Mouse (Mus musculus) cerebellum, adult 9-10 months (tissue): ENCODE data around the gene Arfrp1.

ENCODE experiments used
- DNase-seq: peaks from one replicate; pipeline ENCODE4 v3.0.0; 2022

The Arfrp1 gene

DNA sequence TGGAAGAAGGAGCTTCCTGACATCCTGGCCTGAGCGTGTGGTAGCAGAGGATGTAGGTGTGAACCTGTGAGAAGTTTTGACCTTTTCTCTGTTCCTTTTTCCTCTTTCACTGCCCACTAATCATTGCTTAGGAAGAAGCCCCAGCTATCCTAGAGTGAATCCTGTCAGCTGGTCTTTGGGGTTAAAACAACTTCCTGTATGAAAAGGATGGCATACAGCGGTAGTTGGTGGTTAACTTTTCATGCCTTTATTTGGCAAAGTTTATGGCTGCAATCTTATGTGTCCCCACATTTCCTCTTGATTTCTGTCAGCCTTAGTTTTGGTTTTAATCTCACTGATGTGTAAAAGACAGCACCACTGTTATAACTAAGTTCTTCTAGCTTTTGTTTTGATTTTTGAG lies 12.0 kb upstream of the Arfrp1 start:
- DNase-seq, result no peak

DNA sequence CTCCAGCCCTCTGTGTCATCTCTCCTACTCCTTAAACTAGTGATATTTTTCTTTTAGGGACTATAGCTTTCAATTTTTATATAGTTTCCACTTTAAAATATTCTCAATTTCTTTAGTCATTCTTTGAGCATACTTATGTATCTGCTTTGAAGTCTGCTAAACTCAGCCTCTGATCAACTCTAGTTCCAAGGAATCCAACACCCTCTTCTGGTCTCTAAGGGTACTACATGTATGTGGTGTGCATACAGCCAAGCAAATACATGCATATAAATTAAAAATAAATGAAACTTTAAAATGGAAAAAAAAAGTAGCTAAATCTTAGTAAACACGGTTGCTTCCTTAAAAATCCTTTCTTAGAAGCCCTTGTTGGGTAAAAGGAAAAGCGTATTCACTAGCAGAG lies 10.6 kb upstream of the Arfrp1 start:
- DNase-seq, result peak; percentile 49

DNA sequence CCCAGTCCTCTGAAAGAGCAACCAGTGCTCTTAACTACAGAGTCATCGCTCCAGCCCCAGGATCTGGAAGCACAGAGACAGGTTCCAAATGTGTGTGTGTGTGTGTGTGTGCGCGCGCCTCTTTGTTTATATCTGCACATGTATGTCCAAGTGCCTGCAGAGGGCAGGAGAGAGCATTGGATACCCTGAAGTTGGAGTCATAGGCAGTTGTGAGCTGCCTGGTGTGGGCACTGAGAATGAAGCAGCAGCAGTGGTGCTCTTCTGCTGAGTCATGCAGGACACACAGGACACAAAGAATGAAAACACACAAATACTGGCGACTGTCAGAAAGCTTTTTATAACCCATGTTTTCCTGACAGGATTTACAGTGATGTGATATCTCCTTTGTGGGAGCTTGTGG lies 4.8 kb upstream of the Arfrp1 start:
- no peak for DNase-seq

DNA sequence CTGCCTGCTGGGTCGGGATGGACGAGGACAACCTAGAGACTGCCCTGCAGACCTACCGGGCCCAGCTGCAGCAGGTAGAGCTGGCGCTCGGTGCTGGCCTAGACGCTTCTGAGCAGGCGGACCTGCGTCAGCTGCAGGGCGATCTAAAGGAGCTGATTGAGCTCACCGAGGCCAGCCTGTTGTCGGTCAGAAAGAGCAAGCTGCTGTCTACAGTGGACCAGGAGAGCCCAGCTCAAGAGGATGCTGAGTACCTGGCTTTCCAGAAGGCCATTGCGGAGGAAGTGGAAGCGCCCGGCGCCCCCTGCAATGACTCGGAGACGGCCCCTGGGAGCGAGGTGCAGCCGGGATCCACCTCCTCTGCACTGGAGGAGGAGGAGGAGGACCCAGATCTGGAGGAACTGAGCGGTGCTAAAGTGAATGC lies 461 bp upstream of the Arfrp1 start:
- DNase-seq, result no peak

DNA sequence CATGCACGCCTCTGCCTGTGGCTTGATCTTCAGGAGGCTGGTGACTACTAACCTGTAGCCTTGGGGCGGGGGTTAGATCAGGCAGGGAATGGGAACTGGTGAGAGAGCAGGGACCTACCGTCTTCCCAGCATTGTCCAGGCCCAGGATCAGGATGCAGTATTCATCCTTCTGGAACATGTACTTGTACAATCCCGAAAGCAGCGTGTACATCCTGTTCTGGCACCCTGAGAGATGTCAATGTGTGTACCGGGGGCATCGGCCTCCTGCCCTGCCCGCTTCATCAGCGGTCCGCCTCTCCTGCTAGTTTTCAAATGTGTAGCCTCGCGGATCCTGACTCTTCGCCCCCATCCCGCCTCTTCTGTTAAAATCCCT lies 731 bp downstream of the Arfrp1 start:
- peak; percentile 38 for DNase-seq

DNA sequence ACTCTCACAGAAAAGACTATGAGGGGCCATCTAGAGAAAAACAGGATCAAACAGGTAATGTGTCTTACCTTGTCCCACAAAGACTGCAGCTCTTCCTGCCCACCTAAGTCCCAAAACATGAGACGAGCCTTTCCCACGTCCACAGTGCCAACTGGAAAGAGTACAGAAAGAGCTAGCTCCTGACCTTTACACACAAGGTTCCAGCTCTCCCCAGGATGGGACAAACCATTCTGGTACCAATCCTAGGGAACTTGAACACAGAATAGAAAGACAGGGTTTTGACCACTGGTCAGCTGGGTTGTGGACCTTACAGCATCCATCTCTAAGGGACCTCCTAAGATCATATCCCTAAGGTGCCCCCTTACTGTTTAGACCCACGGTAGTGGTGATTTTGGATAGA lies 1.3 kb downstream of the Arfrp1 start:
- DNase-seq, result no peak

DNA sequence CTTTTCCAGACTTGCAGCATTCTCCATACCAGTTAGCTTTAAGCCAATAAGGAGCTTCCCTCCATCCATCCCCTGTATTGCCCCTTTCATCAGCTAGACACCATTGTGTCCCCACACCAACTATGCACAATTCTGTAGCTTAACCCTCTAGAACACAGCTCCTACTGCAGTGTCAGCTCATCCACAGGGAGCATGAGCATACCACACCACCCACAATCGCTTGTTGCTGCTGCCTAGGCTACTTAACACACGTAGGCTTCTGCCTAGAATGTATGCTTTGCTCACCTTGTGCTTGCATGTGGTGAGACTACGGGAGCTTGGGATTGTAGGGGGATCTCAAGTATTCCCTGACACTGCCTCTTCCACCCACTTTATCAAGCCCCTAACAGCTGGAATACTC lies 8.4 kb downstream of the Arfrp1 start:
- no peak for DNase-seq

DNA sequence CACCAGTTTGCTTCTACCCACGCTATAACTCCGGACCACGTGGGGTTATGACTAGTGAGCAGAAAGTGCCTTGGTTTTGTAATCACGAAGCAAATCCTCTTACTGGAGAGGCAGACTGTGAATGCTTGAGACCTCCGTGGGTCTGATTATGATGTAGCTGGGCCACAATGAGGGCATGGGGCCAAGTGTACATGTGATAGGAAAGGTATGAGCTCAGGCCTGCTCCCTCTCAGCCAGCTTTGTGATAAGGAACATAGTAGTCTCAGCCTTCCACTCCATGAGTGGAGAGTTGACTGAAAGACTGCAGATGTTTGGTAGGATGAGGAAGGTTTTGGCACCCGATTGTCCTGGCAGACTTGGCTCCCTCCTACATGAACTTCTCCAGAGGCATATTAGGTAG lies 22.4 kb downstream of the Arfrp1 start:
- DNase-seq, result no peak

DNA sequence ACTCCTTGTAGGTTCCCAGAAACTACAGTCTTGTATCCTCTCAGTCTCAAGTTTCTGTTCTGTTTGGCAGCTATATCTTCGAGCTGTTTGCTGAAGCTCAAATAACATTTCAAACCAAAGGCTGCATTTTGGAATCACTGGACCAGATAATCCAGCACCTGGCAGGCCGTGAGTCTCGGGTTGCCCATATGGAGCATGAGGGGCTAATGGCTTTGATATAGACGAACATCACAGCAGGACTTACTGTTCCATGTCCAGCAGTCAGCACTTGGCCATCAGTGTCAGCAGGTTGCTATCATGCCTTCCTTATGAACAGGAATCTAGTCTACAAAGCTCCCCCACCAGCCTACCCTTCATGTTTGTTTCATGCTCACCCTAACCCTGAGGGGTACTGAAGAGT lies 24.8 kb downstream of the Arfrp1 start:
- peak; percentile 75 for DNase-seq

DNA sequence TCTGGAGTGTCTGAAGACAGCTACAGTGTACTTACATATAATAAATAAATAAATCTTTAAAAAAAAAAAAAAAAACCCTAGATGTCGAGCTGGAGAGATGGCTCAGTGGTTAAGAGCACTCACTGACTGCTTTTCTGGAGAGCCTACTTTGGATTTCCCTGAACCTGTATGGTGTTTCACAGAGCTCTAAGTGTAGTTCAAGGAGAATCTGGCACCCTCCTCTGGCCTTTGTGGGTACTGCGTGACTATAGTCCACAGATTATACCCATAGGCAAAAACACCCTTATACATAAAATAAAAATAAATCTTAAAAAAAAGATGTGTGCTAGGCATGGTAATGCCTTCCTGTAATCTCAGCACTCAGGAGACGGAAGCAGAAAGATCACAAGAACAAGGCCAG lies 31.2 kb downstream of the Arfrp1 start:
- peak; percentile 83 for DNase-seq

DNA sequence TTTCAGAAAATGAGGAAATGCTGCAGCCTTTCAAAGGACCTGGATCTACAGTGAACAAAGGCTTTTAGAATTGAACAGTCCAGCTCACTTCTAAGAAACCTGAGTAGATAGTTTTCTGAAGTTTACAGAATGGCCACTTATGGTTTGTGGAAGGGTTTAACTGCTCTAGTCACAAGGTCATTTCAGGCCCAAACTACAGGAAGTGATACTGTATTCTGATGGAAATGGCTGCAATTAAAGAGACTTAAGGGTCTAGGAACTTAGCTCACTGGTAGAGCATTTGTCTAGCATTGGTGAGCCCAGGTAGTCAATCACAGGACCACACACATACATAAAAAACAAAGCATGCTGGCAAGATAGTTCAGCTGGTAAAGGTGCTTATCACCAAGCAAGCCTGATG lies 32.7 kb downstream of the Arfrp1 start:
- DNase-seq, result no peak

DNA sequence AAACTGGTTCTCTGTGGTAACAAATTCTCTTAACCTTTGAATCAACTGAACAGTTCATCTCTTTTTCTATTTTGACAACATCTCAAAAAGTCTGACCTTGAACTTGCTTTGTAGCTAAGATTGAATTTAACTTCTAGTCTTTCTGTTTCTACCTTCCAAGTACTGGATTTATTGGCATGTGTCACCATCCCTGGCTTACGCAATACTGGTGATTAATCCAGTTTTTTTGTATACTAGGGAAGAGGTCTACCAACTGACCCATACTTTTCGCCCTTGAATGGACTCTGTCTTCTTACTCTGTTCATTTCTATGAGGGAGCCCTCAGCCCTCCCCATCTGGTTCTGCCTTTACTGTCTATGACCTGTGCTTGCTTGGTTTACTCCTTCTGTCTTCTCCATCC lies 39.1 kb downstream of the Arfrp1 start:
- DNase-seq, result no peak

DNA sequence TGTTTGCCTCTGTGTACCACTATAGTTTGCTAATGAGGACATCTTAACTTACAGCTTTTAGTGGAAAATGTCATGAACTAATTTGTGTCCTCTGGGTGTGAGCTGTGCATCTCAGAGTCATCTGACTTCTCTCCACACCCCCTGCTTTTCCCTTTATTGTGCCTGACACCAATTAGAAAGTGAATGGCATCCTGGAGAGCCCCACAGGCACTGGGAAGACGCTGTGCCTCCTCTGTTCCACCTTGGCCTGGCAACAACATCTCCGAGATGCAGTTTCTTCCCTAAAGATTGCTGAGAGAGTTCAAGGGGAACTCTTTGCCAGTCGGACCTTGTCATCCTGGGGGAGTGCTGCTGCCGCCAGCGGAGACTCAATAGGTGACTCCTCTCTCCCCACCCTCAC lies 43.1 kb downstream of the Arfrp1 start:
- DNase-seq, result no peak

DNA sequence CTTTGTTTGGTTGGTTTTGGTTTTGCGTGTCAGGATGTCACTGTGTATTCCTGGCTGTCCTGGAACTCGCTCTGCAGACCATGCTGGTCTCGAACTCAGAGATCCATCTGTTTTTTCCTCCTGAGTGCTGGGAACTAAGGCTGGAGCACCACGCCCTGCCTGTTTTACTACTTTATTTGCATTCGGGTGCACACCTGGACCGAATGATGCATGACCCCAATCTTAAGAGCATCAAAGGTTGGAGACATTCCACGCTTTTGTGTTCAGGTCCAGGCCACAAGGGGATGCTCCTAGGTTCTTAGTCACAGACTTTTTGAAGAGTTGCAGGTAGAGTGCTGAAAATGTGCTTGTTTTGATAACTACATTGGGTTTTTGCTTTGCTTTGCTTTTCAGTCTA lies 45.1 kb downstream of the Arfrp1 start:
- no peak for DNase-seq

DNA sequence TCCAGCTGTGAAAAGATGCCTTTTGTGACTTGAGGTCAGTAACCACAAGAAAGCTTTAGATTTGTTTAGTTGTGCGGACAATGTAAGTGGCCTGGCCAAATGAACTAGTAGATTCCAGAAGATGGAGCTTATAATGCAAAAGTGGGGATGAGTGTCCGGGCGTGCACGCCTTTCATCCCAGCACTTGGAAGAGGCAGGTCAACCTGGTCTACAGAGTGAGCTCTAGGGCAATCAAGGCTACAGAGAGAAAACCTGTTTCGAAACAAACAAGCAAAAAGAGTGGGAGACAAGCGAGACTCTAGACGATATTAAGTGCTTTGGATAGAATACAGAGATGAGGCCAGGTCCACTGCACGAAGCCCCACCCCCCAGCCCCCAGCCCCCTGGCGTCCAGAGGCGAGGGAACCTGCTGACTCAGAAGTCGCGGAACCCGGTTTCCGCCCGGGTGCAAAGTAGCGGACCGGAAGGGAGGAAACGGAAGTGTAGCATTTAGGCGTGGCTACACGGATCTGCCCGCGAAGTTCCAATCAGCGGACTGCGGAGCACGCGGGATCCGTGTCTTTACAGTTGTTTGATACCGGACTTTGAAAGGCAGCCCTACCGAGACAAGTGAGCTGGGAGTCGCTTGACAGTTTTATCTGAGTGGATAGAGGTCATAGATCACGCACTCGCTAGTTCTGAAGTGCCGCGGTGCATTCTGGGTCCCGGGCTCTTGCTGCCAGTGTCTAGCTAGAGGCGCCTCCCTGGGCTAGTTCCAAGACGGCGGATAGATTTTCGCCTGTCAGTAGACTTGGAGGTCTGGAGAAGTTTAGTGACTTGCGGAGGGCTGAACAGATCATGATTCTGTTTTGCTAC lies 45.7 kb downstream of the Arfrp1 start, which contains the start of gene Rtel1:
Rtel1 (plus strand) TSS at position 492 of the 855 bp plus-strand sequence.
- DNase-seq, result peak; percentile 78

DNA sequence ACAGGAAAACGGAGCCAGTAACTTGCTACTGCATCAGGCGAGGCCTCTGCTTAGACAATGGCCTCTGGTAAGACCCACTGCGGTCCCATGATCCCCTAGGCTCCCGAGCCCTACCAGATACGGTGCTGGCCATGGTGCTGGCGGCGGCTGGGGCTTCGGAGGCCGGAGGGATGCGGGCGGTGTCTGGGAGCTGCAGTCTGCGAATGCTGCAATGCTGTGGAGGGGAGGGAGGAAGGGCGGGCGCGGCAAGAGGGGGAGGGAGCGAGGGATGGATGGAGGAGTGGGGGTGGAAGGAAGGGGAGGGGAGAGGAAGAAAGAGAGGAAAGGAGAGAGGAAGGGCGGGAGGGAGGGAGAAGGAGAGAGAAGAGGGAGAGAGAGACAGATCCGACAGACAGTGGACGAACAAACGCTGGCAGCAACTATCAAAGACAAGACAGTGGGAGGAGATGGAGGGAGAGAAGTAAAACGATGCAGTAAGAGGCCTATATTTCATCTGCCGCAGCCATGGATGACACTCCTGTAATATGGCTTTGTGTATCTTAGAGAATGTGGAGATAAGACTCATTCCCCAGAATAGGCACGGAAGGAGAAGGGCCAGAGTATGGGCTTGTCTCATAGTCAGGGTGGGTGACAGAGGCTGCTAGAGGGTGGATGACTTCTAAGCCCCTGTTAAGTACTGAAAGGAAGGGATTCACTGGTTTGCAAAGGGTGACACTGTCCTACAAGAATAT lies 51.0 kb downstream of the Arfrp1 start, which contains the start of gene Stmn3:
Stmn3 (minus strand) TSS at position 421 of the 731 bp plus-strand sequence.
- peak; percentile 82 for DNase-seq

DNA sequence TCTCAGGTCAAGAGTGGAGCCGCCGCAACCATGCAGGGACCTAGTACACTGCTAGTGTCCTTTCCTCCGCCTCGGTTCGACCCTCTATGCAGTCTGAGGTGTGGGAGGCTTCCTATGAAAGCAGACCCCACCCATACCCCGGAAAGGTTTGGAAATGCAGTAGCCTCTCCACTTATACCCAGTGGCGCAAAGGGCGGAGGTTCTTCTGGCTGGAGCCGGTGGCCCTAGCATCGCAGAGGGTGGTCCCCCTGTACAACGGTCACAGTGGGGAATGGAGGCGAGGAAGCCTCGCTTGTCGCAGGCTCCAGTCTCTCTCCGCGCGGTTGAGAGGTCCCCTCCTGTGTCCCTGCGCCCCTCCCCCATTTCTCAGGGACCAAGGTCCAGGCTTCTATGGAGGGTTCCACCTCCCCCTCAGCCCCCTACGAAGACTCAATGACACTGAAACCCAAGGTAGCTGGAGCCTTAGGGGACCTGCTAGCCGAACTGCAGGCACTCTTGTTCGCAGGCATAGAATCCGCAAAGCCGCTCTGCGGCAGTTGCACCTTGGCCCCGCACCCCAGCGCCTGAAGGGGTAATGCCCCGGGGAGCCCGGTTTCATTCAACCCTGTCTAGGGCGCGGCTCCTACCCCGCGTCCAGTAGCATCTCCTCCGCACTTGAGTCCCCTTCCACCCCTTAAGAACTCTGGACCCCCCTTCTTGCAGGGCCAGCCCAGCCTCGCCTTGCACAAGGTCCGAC lies 51.7 kb downstream of the Arfrp1 start:
- DNase-seq, result peak; percentile 68

DNA sequence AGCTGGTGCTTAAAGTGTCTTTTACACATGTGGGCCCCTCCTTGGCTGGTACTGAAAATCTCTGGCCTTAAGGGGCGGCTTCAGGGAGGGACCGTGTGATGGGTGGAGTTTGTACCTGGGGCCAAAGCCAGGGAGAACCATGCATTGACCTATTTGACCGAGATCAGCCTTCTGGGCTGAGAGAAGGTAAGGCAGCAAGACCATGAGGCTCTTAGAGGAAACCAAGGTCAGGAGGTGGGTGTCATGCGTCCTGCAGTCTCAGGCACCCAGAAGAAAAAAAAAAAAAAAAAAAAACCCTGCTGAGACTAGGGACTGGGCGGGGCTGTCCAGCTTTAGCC lies 52.2 kb downstream of the Arfrp1 start:
- DNase-seq, result no peak

DNA sequence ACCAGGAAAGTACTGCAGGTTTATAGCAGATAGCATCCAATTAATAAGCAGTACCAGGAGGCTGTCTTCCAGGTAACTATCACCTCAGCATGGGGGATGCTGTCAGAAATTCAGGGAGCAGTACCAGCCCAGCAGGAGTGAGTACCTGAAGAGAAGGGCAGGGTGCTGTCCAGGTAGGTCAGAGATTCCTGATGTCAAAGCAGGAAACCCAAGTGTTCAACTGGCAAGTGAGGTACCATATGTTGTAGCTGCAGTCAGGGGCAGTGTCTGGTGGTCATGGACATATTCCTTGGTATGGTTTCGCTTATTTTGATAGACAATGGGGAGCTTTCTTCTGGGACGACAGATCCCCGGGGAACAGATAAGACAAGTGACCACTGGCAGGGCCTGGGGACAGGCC lies 52.8 kb downstream of the Arfrp1 start:
- peak; percentile 55 for DNase-seq
